Mouse (Mus musculus): ENCODE data around the gene Dgki. TPM values are rescaled to one million over a fixed set of nuclear protein-coding genes. Genes with fewer than 3 reads are reported as not detected.

The Dgki gene
- total and polyA plus RNA-seq, 3 experiments: not detected

DNA sequence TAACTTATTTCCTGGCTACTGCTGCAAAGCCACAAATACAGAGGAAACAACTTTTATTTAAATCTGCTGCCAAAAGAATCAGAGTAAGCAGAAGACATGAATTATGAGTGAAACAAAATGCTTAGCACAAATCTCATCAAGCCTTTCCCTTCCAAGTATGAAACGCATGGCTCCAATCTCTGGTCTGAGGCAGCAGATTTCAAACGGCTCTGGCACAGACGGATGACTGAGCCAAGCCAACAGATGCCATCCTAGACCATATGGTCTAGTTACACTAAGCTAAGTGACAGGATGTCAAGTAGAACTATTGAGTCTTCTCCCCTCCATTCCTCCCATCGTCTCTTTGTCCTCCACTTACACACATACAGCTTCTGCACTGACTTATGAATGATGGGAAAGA lies 373.5 kb downstream of the Dgki start:
- Histone ChIP-seq H3K79me2 (ENCODE audit: control insufficient read depth, insufficient read depth, low read length, poor library complexity) (no peaks in the 10 kb centered on the region), H3K27me3 (ENCODE audit: control insufficient read depth in 1 of 2, insufficient read depth in 2 of 2, low read length in 2 of 2) (no peaks in the 10 kb centered on the region), H3K9me3 (replicated peaks; ENCODE audit: insufficient read depth, low read length) (no peaks in the 10 kb centered on the region), H3K4me1 (ENCODE audit: control insufficient read depth in 1 of 2, insufficient read depth in 2 of 2, low read length in 2 of 2) (no peaks in the 10 kb centered on the region), H3K9ac (ENCODE audit: control insufficient read depth, low read depth, low read length, poor library complexity, severe bottlenecking) (no peak overlapping the region), H3K4me3 (ENCODE audit: control insufficient read depth in 1 of 2, insufficient read depth in 1 of 2, low read depth in 2 of 2, low read length in 2 of 2) (no peak overlapping the region), H3K36me3 (ENCODE audit: control insufficient read depth in 1 of 2, insufficient read depth in 2 of 2, low read length in 2 of 2) (no peaks in the 10 kb centered on the region), H3K27ac (ENCODE audit: control insufficient read depth, low read depth, low read length) (no peak overlapping the region)
- TF ChIP-seq KAT2A (conservative IDR thresholded peaks at IDR 0.05; ENCODE audit: low read depth, low read length): no peak
- no peak for TF ChIP-seq CTCF (IDR thresholded peaks at IDR 0.05 in 2 of 3, conservative IDR thresholded peaks at IDR 0.05 in 1 of 3; ENCODE audit: control insufficient read depth in 1 of 3, insufficient read depth in 1 of 3, low read depth in 2 of 3, low read length in 3 of 3, poor library complexity in 1 of 3, severe bottlenecking in 1 of 3)
- TF ChIP-seq CHD2 (IDR thresholded peaks at IDR 0.05; ENCODE audit: low read length): no peak
- TF ChIP-seq ELF1 (IDR thresholded peaks at IDR 0.05; ENCODE audit: low read depth, low read length): no peak
- TF ChIP-seq E2F4 (IDR thresholded peaks at IDR 0.05; ENCODE audit: borderline replicate concordance, low read depth, low read length): no peak
- no peak for TF ChIP-seq POLR2A (IDR thresholded peaks at IDR 0.05; ENCODE audit: control insufficient read depth in 1 of 2, insufficient read depth in 1 of 2, low read depth in 1 of 2, low read length in 2 of 2, poor library complexity in 1 of 2)
- no peak for TF ChIP-seq RCOR1 (IDR thresholded peaks at IDR 0.05; ENCODE audit: low read depth, low read length)
- no peak for TF ChIP-seq GATA1 (IDR thresholded peaks at IDR 0.05; ENCODE audit: low read depth, low read length)
- no peak for TF ChIP-seq ZC3H11A (IDR thresholded peaks at IDR 0.05; ENCODE audit: low read depth, low read length)
- no peak for TF ChIP-seq ETS1 (IDR thresholded peaks at IDR 0.05; ENCODE audit: low read depth, low read length)
- TF ChIP-seq MAFK (IDR thresholded peaks at IDR 0.05; ENCODE audit: borderline replicate concordance, low read depth, low read length): no peak
- no peak for DNase-seq (ENCODE audit: low read depth, low spot score)

DNA sequence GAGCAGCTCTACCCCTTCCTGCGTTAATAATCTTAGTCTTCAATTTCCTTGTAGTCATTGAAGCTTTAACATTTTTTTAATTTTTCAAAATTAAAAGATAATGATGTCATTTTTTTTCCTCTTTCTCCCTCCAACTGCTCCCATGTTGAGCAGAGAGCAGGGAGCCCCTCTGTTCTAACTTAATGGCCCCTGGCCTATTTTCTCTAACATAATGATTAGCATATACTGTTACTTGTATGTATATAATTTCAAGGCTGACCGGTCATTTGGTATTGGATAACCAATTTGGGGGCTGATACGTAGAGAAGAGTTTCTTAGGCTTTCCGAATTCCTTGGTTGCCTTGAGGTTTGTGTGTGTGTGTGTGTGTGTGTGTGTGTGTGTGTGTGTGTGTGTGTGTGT lies 378.0 kb downstream of the Dgki start:
- Histone ChIP-seq H3K27ac (ENCODE audit: control insufficient read depth, low read depth, low read length) (no peak overlapping the region), H3K27me3 (ENCODE audit: control insufficient read depth in 1 of 2, insufficient read depth in 2 of 2, low read length in 2 of 2) (no peaks in the 10 kb centered on the region), H3K36me3 (ENCODE audit: control insufficient read depth in 1 of 2, insufficient read depth in 2 of 2, low read length in 2 of 2) (no peaks in the 10 kb centered on the region), H3K4me1 (ENCODE audit: control insufficient read depth in 1 of 2, insufficient read depth in 2 of 2, low read length in 2 of 2) (no peaks in the 10 kb centered on the region), H3K9me3 (replicated peaks; ENCODE audit: insufficient read depth, low read length) (no peaks in the 10 kb centered on the region), H3K9ac (ENCODE audit: control insufficient read depth, low read depth, low read length, poor library complexity, severe bottlenecking) (no peak overlapping the region), H3K4me3 (ENCODE audit: control insufficient read depth in 1 of 2, insufficient read depth in 1 of 2, low read depth in 2 of 2, low read length in 2 of 2) (no peak overlapping the region), H3K79me2 (ENCODE audit: control insufficient read depth, insufficient read depth, low read length, poor library complexity) (no peaks in the 10 kb centered on the region)
- TF ChIP-seq CHD1 (IDR thresholded peaks at IDR 0.05; ENCODE audit: low read depth, low read length) (no peak), SMC3 (IDR thresholded peaks at IDR 0.05; ENCODE audit: low read depth, low read length) (no peak), USF1 (IDR thresholded peaks at IDR 0.05; ENCODE audit: low read depth, low read length) (no peak), ZNF384 (IDR thresholded peaks at IDR 0.05; ENCODE audit: low read depth, low read length) (no peak), POLR2A (IDR thresholded peaks at IDR 0.05; ENCODE audit: control insufficient read depth in 1 of 2, insufficient read depth in 1 of 2, low read depth in 1 of 2, low read length in 2 of 2, poor library complexity in 1 of 2) (no peak), ZKSCAN1 (IDR thresholded peaks at IDR 0.05; ENCODE audit: low read depth, low read length) (no peak), TAL1 (IDR thresholded peaks at IDR 0.05; ENCODE audit: low read length) (no peak), MXI1 (IDR thresholded peaks at IDR 0.05; ENCODE audit: low read depth, low read length) (no peak), E2F4 (IDR thresholded peaks at IDR 0.05; ENCODE audit: borderline replicate concordance, low read depth, low read length) (no peak), NRF1 (IDR thresholded peaks at IDR 0.05; ENCODE audit: insufficient read depth, low read depth, low read length, poor library complexity, severe bottlenecking) (no peak), TCF12 (IDR thresholded peaks at IDR 0.05; ENCODE audit: low read depth, low read length) (no peak), USF2 (IDR thresholded peaks at IDR 0.05; ENCODE audit: borderline replicate concordance in 1 of 2, insufficient read depth in 1 of 2, low read depth in 1 of 2, low read length in 2 of 2) (no peak), RCOR1 (IDR thresholded peaks at IDR 0.05; ENCODE audit: low read depth, low read length) (no peak), MEF2A (IDR thresholded peaks at IDR 0.05; ENCODE audit: extremely low read depth, insufficient replicate concordance, low read depth, low read length, poor library complexity, severe bottlenecking) (no peak), RAD21 (IDR thresholded peaks at IDR 0.05; ENCODE audit: low read depth, low read length) (no peak)
- no peak for DNase-seq (ENCODE audit: low read depth, low spot score)
